Mouse (Mus musculus): Measurements from ENCODE around the gene Stkld1. TPM values are rescaled to one million over a fixed set of nuclear protein-coding genes. Genes with fewer than 3 reads are reported as not detected.

Stkld1 gene
- polyA plus RNA-seq, 1 experiment: 0.02 TPM

GRCm38 (mm10) chr2:26984179-26984578 is 50.3 kb downstream of the Stkld1 start:
- Histone ChIP-seq H3K36me3 (ENCODE audit: control insufficient read depth, insufficient read depth) (no peaks in the 10 kb centered on the region), H3K4me3 (no peak overlapping the region), H3K27me3 (ENCODE audit: control insufficient read depth, insufficient read depth, insufficient read length) (peaks cover 64% of the 10 kb centered on the region), H3K79me2 (ENCODE audit: control insufficient read depth, insufficient read depth) (no peaks in the 10 kb centered on the region), H3ac (ENCODE audit: control insufficient read depth, insufficient read length) (no peak overlapping the region), H3K4me2 (ENCODE audit: low read depth) (no peak overlapping the region)
- TF ChIP-seq TCF12 (IDR thresholded peaks at IDR 0.05; ENCODE audit: insufficient read depth, poor library complexity, severe bottlenecking) (no peak), POLR2AphosphoS2 (IDR thresholded peaks at IDR 0.05; ENCODE audit: insufficient read length, low read depth) (no peak)

GRCm38 (mm10) chr2:26984640-26985039 is 50.8 kb downstream of the Stkld1 start:
- Histone ChIP-seq H3ac (ENCODE audit: control insufficient read depth, insufficient read length) (no peak overlapping the region), H3K79me2 (ENCODE audit: control insufficient read depth, insufficient read depth) (no peaks in the 10 kb centered on the region), H3K27me3 (ENCODE audit: control insufficient read depth, insufficient read depth, insufficient read length) (peaks cover 64% of the 10 kb centered on the region), H3K36me3 (ENCODE audit: control insufficient read depth, insufficient read depth) (no peaks in the 10 kb centered on the region), H3K4me2 (ENCODE audit: low read depth) (no peak overlapping the region), H3K4me3 (no peak overlapping the region)
- TF ChIP-seq POLR2AphosphoS2 (IDR thresholded peaks at IDR 0.05; ENCODE audit: insufficient read length, low read depth): no peak
- no peak for TF ChIP-seq MYOG (IDR thresholded peaks at IDR 0.05; ENCODE audit: control insufficient read depth in 1 of 3, insufficient read depth in 1 of 3, insufficient read length in 2 of 3, low read depth in 2 of 3)
- TF ChIP-seq MAX (IDR thresholded peaks at IDR 0.05; ENCODE audit: low read depth): no peak
- no peak for TF ChIP-seq MYOD1 (IDR thresholded peaks at IDR 0.05; ENCODE audit: control insufficient read depth in 1 of 3, insufficient read length in 2 of 3, low read depth in 2 of 3)

- TF ChIP-seq CEBPB (IDR thresholded peaks at IDR 0.05; ENCODE audit: insufficient read depth, poor library complexity, severe bottlenecking) (no peak), MYOD1 (IDR thresholded peaks at IDR 0.05; ENCODE audit: control insufficient read depth in 1 of 3, insufficient read length in 2 of 3, low read depth in 2 of 3) (no peak), MAX (IDR thresholded peaks at IDR 0.05; ENCODE audit: low read depth) (no peak)
- Histone ChIP-seq H3K36me3 (ENCODE audit: control insufficient read depth, insufficient read depth) (no peaks in the 10 kb centered on the region), H3ac (ENCODE audit: control insufficient read depth, insufficient read length) (no peak overlapping the region), H3K4me3 (no peak overlapping the region), H3K79me2 (ENCODE audit: control insufficient read depth, insufficient read depth) (no peaks in the 10 kb centered on the region), H3K27me3 (ENCODE audit: control insufficient read depth, insufficient read depth, insufficient read length) (peaks cover 31% of the 10 kb centered on the region), H3K4me2 (ENCODE audit: low read depth) (no peak overlapping the region)
Observed at GRCm38 (mm10) chr2:26993936-26994335, 60.1 kb downstream of the Stkld1 start.

- Histone ChIP-seq H3K4me3 (no peak overlapping the region), H3K27me3 (ENCODE audit: control insufficient read depth, insufficient read depth, insufficient read length) (peaks cover 21% of the 10 kb centered on the region), H3ac (ENCODE audit: control insufficient read depth, insufficient read length) (no peak overlapping the region), H3K4me2 (ENCODE audit: low read depth) (no peak overlapping the region), H3K79me2 (ENCODE audit: control insufficient read depth, insufficient read depth) (no peaks in the 10 kb centered on the region), H3K36me3 (ENCODE audit: control insufficient read depth, insufficient read depth) (no peaks in the 10 kb centered on the region)
- TF ChIP-seq POLR2AphosphoS2 (IDR thresholded peaks at IDR 0.05; ENCODE audit: insufficient read length, low read depth): no peak
- TF ChIP-seq MYOD1 (IDR thresholded peaks at IDR 0.05; ENCODE audit: control insufficient read depth in 1 of 3, insufficient read length in 2 of 3, low read depth in 2 of 3): no peak
- no peak for TF ChIP-seq REST (IDR thresholded peaks at IDR 0.05; ENCODE audit: insufficient read depth, insufficient read length)
Observed at GRCm38 (mm10) chr2:26997498-26997897, 63.7 kb downstream of the Stkld1 start.

- Histone ChIP-seq H3K4me3 (no peak overlapping the region), H3K36me3 (ENCODE audit: control insufficient read depth, insufficient read depth) (no peaks in the 10 kb centered on the region), H3K4me2 (ENCODE audit: low read depth) (no peak overlapping the region), H3ac (ENCODE audit: control insufficient read depth, insufficient read length) (no peak overlapping the region), H3K27me3 (ENCODE audit: control insufficient read depth, insufficient read depth, insufficient read length) (peaks cover 16% of the 10 kb centered on the region), H3K79me2 (ENCODE audit: control insufficient read depth, insufficient read depth) (no peaks in the 10 kb centered on the region)
- TF ChIP-seq POLR2A (IDR thresholded peaks at IDR 0.05; ENCODE audit: insufficient read length, low read depth): no peak
- TF ChIP-seq USF1 (IDR thresholded peaks at IDR 0.05; ENCODE audit: low read depth): no peak
- no peak for TF ChIP-seq REST (IDR thresholded peaks at IDR 0.05; ENCODE audit: insufficient read depth, insufficient read length)
- TF ChIP-seq MYOG (IDR thresholded peaks at IDR 0.05; ENCODE audit: control insufficient read depth in 1 of 3, insufficient read depth in 1 of 3, insufficient read length in 2 of 3, low read depth in 2 of 3): no peak
- TF ChIP-seq SRF (IDR thresholded peaks at IDR 0.05; ENCODE audit: control insufficient read depth, insufficient read length, low read depth): no peak
- TF ChIP-seq MYOD1 (IDR thresholded peaks at IDR 0.05; ENCODE audit: control insufficient read depth in 1 of 3, insufficient read length in 2 of 3, low read depth in 2 of 3): no peak
- no peak for TF ChIP-seq MAX (IDR thresholded peaks at IDR 0.05; ENCODE audit: low read depth)
- no peak for TF ChIP-seq TCF12 (IDR thresholded peaks at IDR 0.05; ENCODE audit: insufficient read depth, poor library complexity, severe bottlenecking)
- no peak for TF ChIP-seq E2F4 (IDR thresholded peaks at IDR 0.05; ENCODE audit: insufficient read depth)
- no peak for TF ChIP-seq TCF3 (IDR thresholded peaks at IDR 0.05; ENCODE audit: insufficient read length, low read depth)
- TF ChIP-seq POLR2AphosphoS2 (IDR thresholded peaks at IDR 0.05; ENCODE audit: insufficient read length, low read depth): no peak
- TF ChIP-seq CEBPB (IDR thresholded peaks at IDR 0.05; ENCODE audit: insufficient read depth, poor library complexity, severe bottlenecking): no peak
Observed at GRCm38 (mm10) chr2:26997993-26998392, 64.1 kb downstream of the Stkld1 start.

Other genes starting within 250 kb of the Stkld1 start
- gene Abo, start 69.1 kb upstream of the Stkld1 start, polyA plus RNA-seq (2012; fragmentation: generic; extraction: Trizol): not detected
- 16.7 TPM for gene Surf6, start 31.2 kb upstream of the Stkld1 start, polyA plus RNA-seq (2012; fragmentation: generic; extraction: Trizol)
- gene Med22, start 23.4 kb upstream of the Stkld1 start, polyA plus RNA-seq (2012; fragmentation: generic; extraction: Trizol): 38.6 TPM
- 2,027 TPM for gene Rpl7a, start 23.3 kb upstream of the Stkld1 start, polyA plus RNA-seq (2012; fragmentation: generic; extraction: Trizol)
- gene Surf2, start 17.7 kb upstream of the Stkld1 start, polyA plus RNA-seq (2012; fragmentation: generic; extraction: Trizol): 34.9 TPM
- 53.8 TPM for gene Surf1, start 17.5 kb upstream of the Stkld1 start, polyA plus RNA-seq (2012; fragmentation: generic; extraction: Trizol)
- 173 TPM for gene Surf4, start 119 bp upstream of the Stkld1 start, polyA plus RNA-seq (2012; fragmentation: generic; extraction: Trizol)
- gene Rexo4, start 30.3 kb downstream of the Stkld1 start, polyA plus RNA-seq (2012; fragmentation: generic; extraction: Trizol): 23.3 TPM
- not detected for gene Adamts13, start 39.4 kb downstream of the Stkld1 start, polyA plus RNA-seq (2012; fragmentation: generic; extraction: Trizol)
- 22.8 TPM for gene Cacfd1, start 75.9 kb downstream of the Stkld1 start, polyA plus RNA-seq (2012; fragmentation: generic; extraction: Trizol)
- gene Slc2a6, start 94.0 kb downstream of the Stkld1 start, polyA plus RNA-seq (2012; fragmentation: generic; extraction: Trizol): 102 TPM
- 1,410 TPM for gene Mymk, start 138.1 kb downstream of the Stkld1 start, polyA plus RNA-seq (2012; fragmentation: generic; extraction: Trizol)
- gene Adamtsl2, start 145.3 kb downstream of the Stkld1 start, polyA plus RNA-seq (2012; fragmentation: generic; extraction: Trizol): 17.6 TPM
- 0.04 TPM for gene Fam163b, start 208.4 kb downstream of the Stkld1 start, polyA plus RNA-seq (2012; fragmentation: generic; extraction: Trizol)
- gene Dbh, start 231.2 kb downstream of the Stkld1 start, polyA plus RNA-seq (2012; fragmentation: generic; extraction: Trizol): 8.2 TPM